Mouse (Mus musculus): ENCODE data around the gene Trp53tg5.

Gene Trp53tg5

DNA sequence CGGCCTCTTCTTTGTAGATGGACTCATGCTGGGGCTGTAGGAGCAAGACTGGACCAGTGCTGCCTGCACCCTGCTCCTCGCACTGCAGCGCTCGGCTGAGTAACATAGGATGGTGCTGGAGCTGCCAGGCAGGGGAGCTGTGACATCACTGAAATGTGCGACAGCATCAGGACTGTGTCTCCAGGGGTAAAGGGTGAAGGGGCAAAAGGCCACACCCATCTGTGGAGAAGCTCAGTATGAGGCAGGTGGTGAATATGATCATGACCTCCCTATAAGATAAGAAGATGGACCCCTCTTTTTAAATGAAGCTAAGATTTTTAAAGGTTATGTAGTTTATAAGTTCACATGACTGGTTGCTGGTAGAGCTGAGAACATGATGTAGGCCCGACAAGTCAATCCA, at the start of gene Trp53tg5:
Gene Trp53tg5, minus strand, starts transcription at position 101 of the 400 bp plus-strand sequence.
- no peak for DNase-seq (ENCODE audit: low spot score)

GRCm38 (mm10) chr2:164522280-164522679, 48.8 kb upstream of the Trp53tg5 start:
- DNase-seq (ENCODE audit: low spot score), result no peak

DNA sequence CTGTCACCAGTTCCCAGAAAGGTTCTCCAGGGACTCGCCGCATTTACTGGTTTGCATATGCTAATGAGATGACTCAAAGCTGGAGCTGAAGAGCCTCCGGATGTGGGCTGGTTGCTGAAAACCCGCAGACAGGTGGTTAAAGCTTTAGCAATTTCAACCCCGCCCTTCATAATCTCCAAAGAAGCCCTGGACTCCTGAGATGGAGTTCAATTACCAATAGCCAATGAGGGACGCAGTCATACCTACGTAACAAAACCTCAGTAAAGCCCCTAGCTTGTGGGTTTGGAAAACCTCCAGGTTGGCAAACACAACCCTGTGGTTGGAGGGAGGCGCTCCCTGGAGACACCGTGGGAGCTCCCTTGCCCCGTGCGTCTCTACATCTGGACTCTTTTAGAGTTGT, 48.3 kb upstream of the Trp53tg5 start:
- DNase-seq (ENCODE audit: low spot score), result no peak

GRCm38 (mm10) chr2:164520782-164521181, 47.3 kb upstream of the Trp53tg5 start:
- DNase-seq (ENCODE audit: low spot score), result no peak

GRCm38 (mm10) chr2:164519171-164519526, 45.6 kb upstream of the Trp53tg5 start:
- DNase-seq (ENCODE audit: low spot score), result no peak

- DNase-seq (ENCODE audit: low spot score), result no peak
Observed at GRCm38 (mm10) chr2:164518266-164519170, 45.0 kb upstream of the Trp53tg5 start.

DNA sequence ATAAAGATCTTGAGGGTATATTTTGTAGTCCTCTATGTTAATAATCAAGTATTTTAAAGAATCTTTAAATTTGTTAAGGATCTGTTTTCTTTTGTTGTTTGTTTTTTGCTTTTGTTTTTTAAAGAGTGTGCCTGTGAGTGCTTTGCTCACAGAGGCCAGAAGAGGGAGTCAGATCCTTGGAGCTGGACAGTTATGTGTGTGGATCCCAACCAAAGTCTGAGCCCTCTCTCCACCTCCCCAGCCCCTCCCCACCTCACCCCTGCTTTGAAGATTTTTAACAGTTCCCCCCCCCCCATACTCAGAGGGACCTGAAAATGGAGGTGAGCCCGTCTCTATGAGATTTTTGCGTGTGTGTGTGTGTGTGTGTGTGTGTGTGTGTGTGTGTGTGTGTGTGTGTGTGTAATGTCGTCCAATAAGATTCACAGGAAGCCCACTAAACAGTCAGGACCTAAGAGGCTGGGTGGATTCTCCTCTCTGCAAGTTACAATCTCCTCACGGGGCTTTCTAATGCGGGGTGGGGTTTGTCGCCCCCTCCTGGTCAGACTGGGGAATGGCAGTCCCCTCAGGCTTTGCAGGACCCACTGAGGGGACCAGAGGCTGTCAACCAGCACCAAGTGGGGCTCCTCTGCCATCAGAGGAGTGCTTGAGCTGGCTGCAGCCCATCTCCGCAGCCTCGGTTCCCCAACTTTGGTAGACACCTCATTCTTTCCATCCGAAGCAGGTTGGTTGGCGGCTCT, 44.1 kb upstream of the Trp53tg5 start:
- DNase-seq (ENCODE audit: low spot score), result no peak

DNA sequence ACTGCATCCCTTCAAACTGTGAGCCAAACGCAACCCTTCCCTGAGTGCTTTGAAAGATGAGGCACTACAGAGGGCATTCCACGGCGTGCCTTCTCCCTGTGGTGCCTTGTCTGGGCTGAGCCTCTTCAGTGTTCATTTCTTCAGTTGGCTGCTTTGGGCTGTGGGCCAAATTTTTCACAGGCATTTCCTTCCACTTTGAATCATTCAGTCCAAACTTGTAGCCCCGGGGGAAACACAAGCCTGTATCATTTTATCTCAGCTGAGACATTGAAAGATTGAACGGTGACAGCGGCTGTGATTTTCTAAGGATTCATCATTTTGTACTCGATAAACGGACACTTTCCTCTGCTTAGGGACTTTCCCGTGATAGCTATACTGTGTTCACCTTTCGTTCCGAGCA, 43.1 kb upstream of the Trp53tg5 start:
- no peak for DNase-seq (ENCODE audit: low spot score)

- DNase-seq (ENCODE audit: low spot score), result no peak
Observed at GRCm38 (mm10) chr2:164515897-164516296, 42.4 kb upstream of the Trp53tg5 start.

- no peak for DNase-seq (ENCODE audit: low spot score)
Observed at GRCm38 (mm10) chr2:164514916-164515315, 41.4 kb upstream of the Trp53tg5 start.

DNA sequence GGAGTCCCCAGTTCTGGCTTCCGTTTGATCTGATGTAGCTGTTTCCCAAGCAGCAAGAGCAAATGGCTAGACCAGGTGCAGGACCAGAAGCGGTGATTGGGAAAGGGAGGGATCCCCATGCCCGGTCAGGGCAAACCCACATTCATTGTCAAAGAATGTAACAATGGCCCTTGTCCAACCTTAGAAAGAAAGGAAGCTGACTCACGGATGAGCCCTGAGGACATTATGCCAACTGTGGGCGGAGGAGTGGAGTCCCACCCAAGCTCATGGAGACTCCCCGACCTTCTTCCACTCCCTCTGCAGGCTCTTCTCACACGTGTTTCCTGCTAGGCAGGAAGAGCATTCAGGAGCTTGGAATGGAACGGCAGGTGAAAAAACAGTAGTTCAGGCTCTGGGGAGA, 39.9 kb upstream of the Trp53tg5 start:
- no peak for DNase-seq (ENCODE audit: low spot score)

GRCm38 (mm10) chr2:164512121-164512909, 38.8 kb upstream of the Trp53tg5 start:
- no peak for DNase-seq (ENCODE audit: low spot score)

GRCm38 (mm10) chr2:164510621-164511190, 37.2 kb upstream of the Trp53tg5 start:
- no peak for DNase-seq (ENCODE audit: low spot score)

GRCm38 (mm10) chr2:164507811-164508210, 34.3 kb upstream of the Trp53tg5 start:
- DNase-seq (ENCODE audit: low spot score), result no peak

- DNase-seq (ENCODE audit: low spot score), result no peak
Observed at GRCm38 (mm10) chr2:164505619-164506347, 32.3 kb upstream of the Trp53tg5 start.

- no peak for DNase-seq (ENCODE audit: low spot score)
Observed at GRCm38 (mm10) chr2:164504919-164505318, 31.4 kb upstream of the Trp53tg5 start.

- no peak for DNase-seq (ENCODE audit: low spot score)
Observed at GRCm38 (mm10) chr2:164500511-164500910, 27.0 kb upstream of the Trp53tg5 start.

- no peak for DNase-seq (ENCODE audit: low spot score)
Observed at GRCm38 (mm10) chr2:164499317-164499716, 25.8 kb upstream of the Trp53tg5 start.

DNA sequence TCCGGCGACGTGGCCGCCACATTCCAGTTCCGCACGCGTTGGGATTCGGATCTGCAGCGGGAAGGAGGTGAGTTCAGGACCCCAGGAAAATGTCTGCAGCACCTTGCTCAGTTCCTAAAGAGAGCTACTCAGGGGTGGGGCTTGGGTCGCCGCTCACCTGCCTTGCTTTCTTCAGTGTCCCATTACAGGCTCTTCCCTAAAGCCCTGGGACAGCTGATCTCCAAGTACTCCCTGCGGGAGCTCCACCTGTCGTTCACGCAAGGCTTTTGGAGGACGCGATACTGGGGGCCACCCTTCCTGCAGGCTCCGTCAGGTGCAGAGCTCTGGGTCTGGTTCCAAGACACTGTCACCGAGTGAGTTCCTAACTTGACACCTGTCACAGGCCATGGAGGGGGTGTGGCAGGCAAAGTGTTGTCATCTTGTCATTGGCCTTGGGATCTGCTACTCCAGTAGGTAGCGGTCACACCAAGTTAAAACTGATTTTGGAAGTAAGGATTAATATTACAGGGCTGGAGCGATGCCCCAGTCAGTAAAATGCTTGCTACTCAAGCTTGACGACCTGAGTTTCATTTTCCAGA, 24.3 kb upstream of the Trp53tg5 start:
- no peak for DNase-seq (ENCODE audit: low spot score)

GRCm38 (mm10) chr2:164496847-164497690, 23.5 kb upstream of the Trp53tg5 start, which contains the start of gene Pigt:
Gene Pigt (plus strand): TSS chr2:164497520.
- DNase-seq (ENCODE audit: low spot score), result peak; percentile 53
